Mouse (Mus musculus): ENCODE data around the gene Hoxb8.

DNA sequence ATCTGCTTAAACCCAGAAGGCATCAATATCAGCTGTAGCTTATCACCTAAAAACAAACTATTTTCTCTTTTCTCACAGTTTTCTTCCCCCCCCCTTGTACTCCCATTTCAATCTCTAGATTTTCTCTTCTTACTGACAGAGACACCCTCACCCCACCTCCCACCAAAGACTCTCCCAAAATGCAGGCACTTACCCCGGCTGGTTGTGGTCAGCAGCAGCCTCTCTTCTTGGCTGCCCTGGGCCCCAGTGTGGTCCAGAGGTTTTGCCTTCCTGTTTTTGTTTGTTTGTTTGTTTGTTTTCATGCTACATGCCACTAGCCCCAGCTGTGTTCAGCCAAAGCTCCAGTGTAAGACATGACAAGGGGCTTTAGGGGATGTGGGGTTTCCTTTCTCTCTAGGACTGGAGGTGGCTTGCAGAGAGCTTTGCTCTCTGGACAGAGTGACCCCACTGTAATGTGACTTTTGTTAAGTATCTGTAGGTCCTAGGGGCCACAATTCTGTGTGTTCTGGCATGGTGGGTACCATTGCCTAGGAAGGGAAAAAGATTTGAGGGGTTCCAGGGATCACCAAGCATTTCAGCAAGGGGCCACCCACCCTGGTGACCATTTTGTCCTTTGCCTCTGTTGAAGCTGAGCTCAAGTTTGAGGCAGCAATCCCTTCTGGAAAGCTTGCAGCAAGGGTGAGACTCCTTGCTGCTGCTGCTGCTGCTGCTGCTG is 13.5 kb upstream of the Hoxb8 start:
- TF ChIP-seq CTCF (IDR thresholded peaks at IDR 0.05; ENCODE audit: extremely low read depth, insufficient read depth, low read length) (no peak), POLR2A (IDR thresholded peaks at IDR 0.05; ENCODE audit: extremely low read depth, insufficient read depth, low read length) (no peak)

Measured in cortical plate, adult 2 months (tissue).